Mouse (Mus musculus): Measurements from ENCODE around the gene Rnf157. TPM values are rescaled to one million over a fixed set of nuclear protein-coding genes. Genes with fewer than 3 reads are reported as not detected.

Gene Rnf157
- polyA plus RNA-seq, 1 experiment: 3.6 TPM

DNA sequence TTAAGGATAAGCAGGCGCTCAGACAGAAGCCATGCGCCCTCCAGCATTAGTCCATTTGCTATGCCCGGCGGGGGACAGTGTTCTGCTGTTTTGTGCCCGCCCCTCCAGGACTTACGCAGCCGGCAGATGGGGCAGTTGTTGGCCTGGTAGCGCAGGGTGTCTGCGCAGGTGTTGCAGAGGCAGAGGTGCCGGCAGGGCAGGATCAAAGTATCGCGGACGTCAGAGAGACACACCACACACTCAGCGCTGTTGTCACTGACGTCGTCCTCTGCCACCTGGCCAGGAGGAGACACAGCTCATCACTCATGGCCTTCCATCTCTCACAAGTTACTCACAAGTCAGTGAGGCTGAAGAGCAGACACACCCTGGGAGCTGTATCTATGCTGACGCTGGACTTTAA is 58.3 kb downstream of the Rnf157 start:
- TF ChIP-seq CTCF (IDR thresholded peaks at IDR 0.05; ENCODE audit: insufficient read depth, low read length): no peak
- no peak for DNase-seq
- Histone ChIP-seq H3K4me1 (ENCODE audit: control insufficient read depth, insufficient read depth, low read length) (no peaks in the 10 kb centered on the region), H3K4me3 (replicated peaks; ENCODE audit: extremely low read depth, low read depth, low read length) (no peak overlapping the region)
- 67% methylated on average over 17 of the region's 17 CpGs for WGBS

DNA sequence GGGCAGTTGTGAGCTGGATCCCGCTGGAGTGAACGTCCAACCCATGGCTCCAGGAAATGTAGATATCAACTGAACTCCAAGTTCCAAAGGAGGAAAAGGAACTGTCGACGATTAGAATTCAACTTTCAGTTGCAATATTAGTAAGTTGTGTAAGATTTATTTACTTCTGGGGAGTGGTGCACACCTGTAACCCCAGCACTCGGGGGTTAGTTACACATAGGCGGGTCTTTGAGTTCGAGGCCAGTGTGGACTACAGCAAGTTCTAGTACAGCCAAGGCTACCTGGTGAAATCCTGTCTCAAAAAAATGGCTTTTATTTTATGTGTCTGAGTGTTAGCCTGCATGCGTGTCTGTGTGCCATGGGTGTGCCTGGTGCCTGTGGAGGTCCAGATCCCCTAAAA is 59.3 kb downstream of the Rnf157 start:
- DNase-seq: no peak
- TF ChIP-seq CTCF (IDR thresholded peaks at IDR 0.05; ENCODE audit: insufficient read depth, low read length): no peak
- TF ChIP-seq POLR2A (IDR thresholded peaks at IDR 0.05; ENCODE audit: borderline replicate concordance, extremely low read depth, low read depth, low read length): no peak
- no peaks in the 10 kb centered on the region for H3K4me1 ChIP-seq (ENCODE audit: control insufficient read depth, insufficient read depth, low read length)
- WGBS: 69% methylated on average over 8 of the region's 8 CpGs
- no peak overlapping the region for H3K4me3 ChIP-seq (replicated peaks; ENCODE audit: extremely low read depth, low read depth, low read length)

DNA sequence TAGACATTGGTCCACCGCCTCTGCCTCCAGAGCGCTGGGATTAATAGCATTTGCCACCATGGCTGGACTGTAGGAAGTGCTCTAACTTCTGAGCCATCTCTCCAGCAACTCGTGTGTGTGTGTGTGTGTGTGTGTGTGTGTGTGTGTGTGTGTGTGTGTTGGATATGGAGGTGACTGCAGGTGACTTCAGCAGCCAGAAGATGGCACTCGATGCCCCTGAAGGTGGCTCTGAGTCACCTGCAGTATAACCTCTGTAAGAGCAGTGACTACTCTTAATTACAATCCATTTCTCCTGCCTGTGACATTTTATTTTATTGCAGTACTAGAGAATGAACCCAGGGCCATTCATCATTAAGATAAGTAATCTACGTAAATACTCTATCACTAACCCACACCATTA is 61.5 kb downstream of the Rnf157 start:
- 82% methylated on average over 5 of the region's 5 CpGs for WGBS
- Histone ChIP-seq H3K4me3 (replicated peaks; ENCODE audit: extremely low read depth, low read depth, low read length) (no peak overlapping the region), H3K4me1 (ENCODE audit: control insufficient read depth, insufficient read depth, low read length) (no peaks in the 10 kb centered on the region)
- no peak for TF ChIP-seq POLR2A (IDR thresholded peaks at IDR 0.05; ENCODE audit: borderline replicate concordance, extremely low read depth, low read depth, low read length)
- TF ChIP-seq CTCF (IDR thresholded peaks at IDR 0.05; ENCODE audit: insufficient read depth, low read length): no peak
- DNase-seq: no peak

DNA sequence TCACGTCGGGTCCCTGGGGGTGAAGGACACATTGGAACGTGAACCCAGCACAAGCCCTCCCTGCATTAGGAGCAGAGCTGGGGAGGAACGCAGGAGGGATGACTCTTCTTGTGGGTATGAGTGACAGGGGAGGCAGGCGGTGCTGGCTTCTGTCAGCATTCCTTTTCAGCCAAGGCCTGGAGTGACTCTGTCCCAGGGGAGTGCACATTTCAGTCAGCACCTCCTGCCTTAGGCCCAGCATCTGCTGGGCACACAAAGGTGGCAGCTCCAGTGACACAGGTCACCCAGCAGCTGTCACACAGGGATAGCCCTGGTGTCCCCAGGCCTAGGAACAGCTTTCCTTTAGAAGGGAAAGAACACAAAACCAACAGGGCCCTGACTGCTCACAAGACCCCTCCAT is 64.9 kb downstream of the Rnf157 start:
- H3K4me1 ChIP-seq (ENCODE audit: control insufficient read depth, insufficient read depth, low read length): no peaks in the 10 kb centered on the region
- no peak for DNase-seq
- H3K4me3 ChIP-seq (replicated peaks; ENCODE audit: extremely low read depth, low read depth, low read length): no peak overlapping the region
- TF ChIP-seq POLR2A (IDR thresholded peaks at IDR 0.05; ENCODE audit: borderline replicate concordance, extremely low read depth, low read depth, low read length) (no peak), CTCF (IDR thresholded peaks at IDR 0.05; ENCODE audit: insufficient read depth, low read length) (no peak)
- WGBS: 86% methylated on average over 5 of the region's 5 CpGs

DNA sequence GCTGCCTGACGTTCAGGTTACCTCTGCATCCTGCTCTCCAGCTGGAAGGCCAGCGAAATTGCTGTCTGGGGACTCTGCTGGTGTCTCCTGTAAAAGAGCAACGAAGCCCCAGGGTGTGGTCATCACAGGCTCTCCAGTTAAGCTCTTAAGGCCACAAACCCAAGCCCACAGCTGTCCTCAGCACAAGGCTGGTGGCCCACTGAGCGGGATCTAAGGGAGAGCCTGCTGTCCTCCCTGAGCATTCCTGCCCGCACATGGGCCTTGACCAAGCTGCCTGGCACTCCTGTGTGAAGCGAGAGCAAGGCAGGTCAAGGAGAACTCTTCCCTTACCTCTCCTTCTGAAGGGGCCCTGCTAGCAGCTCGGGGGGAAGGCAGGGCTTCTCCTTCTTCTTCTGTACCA is 65.8 kb downstream of the Rnf157 start:
- WGBS: 85% methylated on average over 7 of the region's 7 CpGs
- no peak for DNase-seq
- no peaks in the 10 kb centered on the region for H3K4me1 ChIP-seq (ENCODE audit: control insufficient read depth, insufficient read depth, low read length)
- H3K4me3 ChIP-seq (replicated peaks; ENCODE audit: extremely low read depth, low read depth, low read length): no peak overlapping the region
- TF ChIP-seq POLR2A (IDR thresholded peaks at IDR 0.05; ENCODE audit: borderline replicate concordance, extremely low read depth, low read depth, low read length): no peak
- no peak for TF ChIP-seq CTCF (IDR thresholded peaks at IDR 0.05; ENCODE audit: insufficient read depth, low read length)

DNA sequence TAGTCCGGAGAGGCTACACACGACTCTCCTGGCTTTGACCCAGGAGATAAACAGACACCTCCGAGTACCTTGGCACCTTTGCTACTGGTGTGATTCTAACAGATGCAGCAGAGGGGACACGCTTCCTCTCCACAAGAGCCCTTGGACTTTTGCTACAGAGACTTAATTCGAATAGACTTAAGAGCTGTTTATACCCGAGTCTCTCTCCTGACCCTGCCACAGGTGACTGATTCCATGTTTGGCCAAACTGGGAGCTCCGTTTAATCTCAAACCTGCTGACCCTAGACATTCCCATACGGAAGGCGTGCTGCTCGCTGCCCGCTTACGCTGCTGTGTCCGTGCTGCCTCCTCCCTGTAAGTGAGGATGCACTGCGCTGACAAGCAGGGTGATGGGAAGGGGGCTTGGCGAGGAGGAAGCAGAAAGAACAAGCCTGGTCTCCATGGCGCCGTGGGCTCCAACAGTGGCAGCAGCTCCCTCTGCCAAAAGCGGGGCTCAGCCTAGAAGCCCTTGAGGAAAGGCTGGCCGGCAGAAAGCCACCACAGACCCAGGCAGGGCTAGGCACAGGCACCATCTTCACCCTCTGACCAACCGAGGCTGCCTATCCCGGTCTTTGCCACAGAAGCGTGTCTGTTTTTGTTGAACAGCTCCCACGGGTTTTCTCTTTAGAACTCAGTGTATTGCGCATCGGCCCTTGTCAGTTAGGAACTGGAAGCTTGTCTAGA is 70.6 kb downstream of the Rnf157 start:
- DNase-seq: no peak
- Histone ChIP-seq H3K4me1 (ENCODE audit: control insufficient read depth, insufficient read depth, low read length) (no peaks in the 10 kb centered on the region), H3K4me3 (replicated peaks; ENCODE audit: extremely low read depth, low read depth, low read length) (no peak overlapping the region)
- WGBS: 71% methylated on average over 25 of the region's 25 CpGs
- TF ChIP-seq POLR2A (IDR thresholded peaks at IDR 0.05; ENCODE audit: borderline replicate concordance, extremely low read depth, low read depth, low read length): no peak
- no peak for TF ChIP-seq CTCF (IDR thresholded peaks at IDR 0.05; ENCODE audit: insufficient read depth, low read length)

DNA sequence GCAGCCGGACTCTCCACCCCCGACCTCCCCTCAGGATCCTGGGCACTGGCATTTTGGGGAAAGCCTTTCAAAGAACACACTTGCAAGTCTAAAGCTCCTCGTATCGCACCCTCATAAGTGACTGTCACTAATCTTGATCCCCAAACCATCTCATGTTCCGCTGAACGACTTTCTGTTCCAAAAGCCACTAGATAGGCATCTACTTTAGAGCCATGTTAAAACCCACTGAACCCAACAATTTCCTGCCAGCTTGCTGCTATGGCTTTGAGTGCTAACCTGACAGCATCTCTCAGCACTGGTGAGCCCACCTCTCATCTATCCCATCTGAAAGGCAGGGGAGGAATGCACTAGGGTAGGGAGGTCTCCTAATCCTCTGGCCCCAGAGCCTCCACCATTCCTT is 75.3 kb downstream of the Rnf157 start:
- TF ChIP-seq POLR2A (IDR thresholded peaks at IDR 0.05; ENCODE audit: borderline replicate concordance, extremely low read depth, low read depth, low read length) (no peak), CTCF (IDR thresholded peaks at IDR 0.05; ENCODE audit: insufficient read depth, low read length) (no peak)
- Histone ChIP-seq H3K4me1 (ENCODE audit: control insufficient read depth, insufficient read depth, low read length) (peaks cover 3% of the 10 kb centered on the region), H3K4me3 (replicated peaks; ENCODE audit: extremely low read depth, low read depth, low read length) (no peak overlapping the region)
- 79% methylated on average over 6 of the region's 6 CpGs for WGBS
- no peak for DNase-seq

DNA sequence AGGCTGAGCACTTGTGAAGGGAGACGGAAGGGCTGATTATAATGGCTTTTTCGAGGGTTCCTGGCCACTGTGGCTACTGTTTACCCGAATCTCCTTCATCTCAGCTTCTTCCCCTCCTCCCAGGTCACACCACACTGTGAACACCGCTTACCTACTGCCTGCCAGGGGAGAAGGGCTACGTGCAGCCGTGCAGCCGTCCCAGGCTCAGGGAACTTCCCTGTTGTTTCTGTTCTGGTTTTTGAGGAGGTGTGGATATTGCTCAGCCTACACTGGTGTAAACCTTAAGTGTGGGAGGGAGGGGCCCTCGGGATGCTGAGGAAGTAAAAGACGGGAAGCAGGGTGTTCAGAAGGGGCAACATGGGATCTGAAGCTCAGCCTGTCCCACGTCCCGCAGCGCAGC is 75.8 kb downstream of the Rnf157 start:
- WGBS: 51% methylated on average over 12 of the region's 12 CpGs

DNA sequence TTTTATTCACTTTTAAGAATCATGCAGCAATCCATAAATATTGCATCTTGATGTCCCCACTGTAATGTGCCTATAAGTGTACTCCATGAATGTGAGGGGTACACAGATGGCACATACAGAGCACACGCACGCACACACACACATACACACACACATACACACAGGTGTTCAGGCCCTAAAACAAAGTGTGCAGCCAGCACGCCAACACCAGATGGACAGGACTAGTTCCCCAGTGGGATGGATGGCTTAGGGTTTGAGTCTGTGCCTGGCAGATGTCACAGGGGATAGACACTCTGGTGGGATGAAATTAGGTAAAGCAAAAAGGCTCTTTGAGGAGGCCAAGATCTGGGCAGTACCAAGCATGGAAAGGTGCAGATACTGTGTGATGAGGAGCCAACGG is 76.4 kb downstream of the Rnf157 start:
- no peak for DNase-seq
- TF ChIP-seq POLR2A (IDR thresholded peaks at IDR 0.05; ENCODE audit: borderline replicate concordance, extremely low read depth, low read depth, low read length) (no peak), CTCF (IDR thresholded peaks at IDR 0.05; ENCODE audit: insufficient read depth, low read length) (no peak)
- Histone ChIP-seq H3K4me1 (ENCODE audit: control insufficient read depth, insufficient read depth, low read length) (peaks cover 3% of the 10 kb centered on the region), H3K4me3 (replicated peaks; ENCODE audit: extremely low read depth, low read depth, low read length) (no peak overlapping the region)
- 86% methylated on average over 4 of the region's 4 CpGs for WGBS

More for the DNA sequence above, 75.8 kb downstream of the Rnf157 start:
- no peak for TF ChIP-seq CTCF (IDR thresholded peaks at IDR 0.05; ENCODE audit: insufficient read depth, low read length)
- TF ChIP-seq POLR2A (IDR thresholded peaks at IDR 0.05; ENCODE audit: borderline replicate concordance, extremely low read depth, low read depth, low read length): no peak
- DNase-seq: no peak
- Histone ChIP-seq H3K4me1 (ENCODE audit: control insufficient read depth, insufficient read depth, low read length) (peaks cover 3% of the 10 kb centered on the region), H3K4me3 (replicated peaks; ENCODE audit: extremely low read depth, low read depth, low read length) (no peak overlapping the region)

DNA sequence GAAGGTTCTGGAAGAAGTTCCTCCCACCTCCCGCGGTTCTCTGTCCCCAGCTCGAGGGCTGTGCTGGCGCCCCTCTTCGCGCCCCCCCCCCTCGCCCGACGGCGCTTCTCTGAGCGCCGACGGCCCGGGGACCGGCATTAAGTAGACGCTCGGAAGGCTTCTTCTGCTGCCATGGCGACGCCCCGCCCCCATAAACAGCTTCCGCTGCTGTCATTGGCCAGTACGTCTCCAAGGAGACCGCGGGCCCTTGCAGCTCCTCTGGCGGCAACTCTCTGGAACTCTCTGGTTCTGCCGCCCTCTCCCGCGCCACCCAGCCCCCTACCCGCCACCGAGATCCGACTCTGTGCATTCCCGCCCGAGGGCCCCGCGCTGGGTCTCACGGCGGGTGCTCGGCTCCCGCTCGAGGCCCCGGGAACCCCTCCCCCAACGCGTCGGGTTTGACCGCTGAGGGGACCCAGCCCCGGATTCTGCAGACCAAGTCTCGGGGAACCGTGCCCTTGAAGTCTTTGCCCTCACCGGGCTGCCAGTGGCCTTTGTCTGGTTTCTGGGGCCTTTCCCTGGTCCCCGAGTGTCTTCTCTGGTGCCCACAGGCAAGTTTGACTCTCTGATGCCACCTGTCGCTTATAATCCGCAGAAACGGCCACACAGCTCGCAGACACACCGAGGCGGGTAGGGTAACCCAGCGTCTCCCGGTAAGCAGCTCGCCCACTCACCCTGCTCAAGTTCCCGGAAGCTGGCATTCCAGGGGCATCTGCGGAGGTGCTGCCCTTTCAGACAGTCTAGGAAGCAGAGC is 77.4 kb downstream of the Rnf157 start, which contains the start of gene Foxj1:
Gene Foxj1, minus strand, starts transcription at position 156 of the 793 bp plus-strand sequence.
- TF ChIP-seq POLR2A (IDR thresholded peaks at IDR 0.05; ENCODE audit: borderline replicate concordance, extremely low read depth, low read depth, low read length): no peak
- TF ChIP-seq CTCF (IDR thresholded peaks at IDR 0.05; ENCODE audit: insufficient read depth, low read length): peak; percentile 64
- peaks cover 3% of the 10 kb centered on the region for H3K4me1 ChIP-seq (ENCODE audit: control insufficient read depth, insufficient read depth, low read length)
- DNase-seq: peak; percentile 96
- peak within 1 kb of the TSS; percentile 76 for H3K4me3 ChIP-seq (replicated peaks; ENCODE audit: extremely low read depth, low read depth, low read length)
- under 1% methylated on average over 61 of the region's 61 CpGs for WGBS

All from lung, adult 2 months (tissue).